Mouse (Mus musculus): Measurements from ENCODE around the gene Nav2. TPM values are rescaled to one million over a fixed set of nuclear protein-coding genes. Genes with fewer than 3 reads are reported as not detected.

Gene Nav2
- polyA plus RNA-seq, 1 experiment from 2014 or later = 10.1 TPM

DNA sequence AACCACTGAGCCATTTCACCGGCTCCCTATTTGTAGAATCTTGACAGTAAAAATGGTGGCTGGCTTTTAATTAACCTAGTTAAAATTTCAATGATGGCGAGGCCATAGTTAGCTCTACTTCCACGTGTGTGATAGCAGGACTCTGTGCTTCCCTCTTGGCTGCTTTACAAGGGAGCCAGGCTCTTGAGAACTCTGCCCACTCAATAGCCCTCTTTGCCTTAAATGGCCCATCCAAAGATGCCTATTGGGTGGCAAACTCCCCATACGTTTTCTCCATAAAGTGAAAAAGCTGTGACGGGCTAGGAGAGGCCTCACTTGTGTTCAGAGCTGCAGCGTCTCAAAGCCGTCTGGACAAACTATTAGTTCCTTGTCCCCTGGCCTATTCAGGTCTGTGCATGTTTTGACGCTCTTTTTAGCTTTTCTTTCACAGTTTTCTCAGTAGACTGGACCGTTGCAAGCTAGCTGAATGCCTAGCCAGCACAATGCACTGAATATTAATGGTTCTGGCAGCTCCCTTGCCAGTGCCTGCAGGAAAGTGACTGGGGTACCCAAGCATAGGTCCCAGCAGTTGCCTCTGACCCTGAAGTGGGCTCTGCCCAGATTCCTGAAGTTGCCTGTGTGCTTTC lies 453.1 kb downstream of the Nav2 start:
- H3K9me3 ChIP-seq (replicated peaks; ENCODE audit: low read length) = no peaks in the 10 kb centered on the region
- 69% methylated on average over 9 of the region's 9 CpGs for WGBS
- H3K27ac ChIP-seq = no peak overlapping the region
- no peaks in the 10 kb centered on the region for H3K36me3 ChIP-seq (ENCODE audit: insufficient read depth, low read length)
- DNase-seq (ENCODE audit: low spot score) = no peak
- no peaks in the 10 kb centered on the region for H3K4me1 ChIP-seq (replicated peaks; ENCODE audit: insufficient read depth, low read length)
- no peak for ATAC-seq (replicated peaks; ENCODE audit: low FRiP score, low read depth)
- no peak overlapping the region for H3K9ac ChIP-seq (ENCODE audit: low read depth, low read length)
- no peak overlapping the region for H3K4me3 ChIP-seq (replicated peaks; ENCODE audit: low read depth, low read length)
- no peaks in the 10 kb centered on the region for H3K27me3 ChIP-seq (ENCODE audit: insufficient read depth, low read length)
- no peak for TF ChIP-seq CTCF (IDR thresholded peaks at IDR 0.05; ENCODE audit: low read depth)
- no peak overlapping the region for H3K4me2 ChIP-seq (ENCODE audit: low read length)

DNA sequence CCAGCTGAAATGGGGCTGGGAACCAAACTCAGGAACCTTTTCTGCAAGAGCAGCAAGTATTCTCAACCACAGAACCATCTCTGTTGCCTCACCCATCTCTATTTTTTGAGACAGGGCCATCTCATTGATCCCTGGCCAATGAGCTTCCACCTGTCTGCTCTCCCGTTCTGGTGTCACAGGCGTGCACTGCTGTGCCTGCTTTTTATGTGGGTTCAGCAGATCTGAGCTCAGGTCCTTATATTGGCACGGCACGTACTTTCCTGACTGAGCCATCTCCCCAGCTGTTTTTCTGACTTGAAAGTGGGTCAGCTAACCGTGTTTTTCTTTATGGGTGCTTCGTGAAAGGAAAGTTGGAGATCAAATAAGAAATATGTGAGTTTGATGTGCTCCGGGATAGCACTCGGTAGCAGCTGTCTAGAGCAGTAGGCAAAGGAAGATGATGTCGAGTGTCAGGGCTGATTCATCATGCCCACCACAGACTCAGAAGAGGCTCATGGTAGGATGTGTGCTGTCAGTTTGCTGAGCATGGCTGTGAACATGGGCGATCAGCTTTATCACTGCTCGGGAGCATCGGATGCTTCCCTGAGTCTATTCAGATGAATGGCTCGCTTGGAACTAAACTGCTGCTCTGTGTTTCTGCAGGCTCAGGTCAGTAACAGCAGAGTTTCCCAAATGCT lies 456.1 kb downstream of the Nav2 start:
- Histone ChIP-seq H3K4me1 (replicated peaks; ENCODE audit: insufficient read depth, low read length) (no peaks in the 10 kb centered on the region), H3K27me3 (ENCODE audit: insufficient read depth, low read length) (no peaks in the 10 kb centered on the region), H3K9me3 (replicated peaks; ENCODE audit: low read length) (no peaks in the 10 kb centered on the region), H3K27ac (no peak overlapping the region), H3K9ac (ENCODE audit: low read depth, low read length) (no peak overlapping the region), H3K36me3 (ENCODE audit: insufficient read depth, low read length) (no peaks in the 10 kb centered on the region), H3K4me2 (ENCODE audit: low read length) (no peak overlapping the region), H3K4me3 (replicated peaks; ENCODE audit: low read depth, low read length) (no peak overlapping the region)
- DNase-seq (ENCODE audit: low spot score) = no peak
- no peak for ATAC-seq (replicated peaks; ENCODE audit: low FRiP score, low read depth)
- TF ChIP-seq CTCF (IDR thresholded peaks at IDR 0.05; ENCODE audit: low read depth) = no peak
- WGBS = 89% methylated on average over 13 of the region's 13 CpGs

DNA sequence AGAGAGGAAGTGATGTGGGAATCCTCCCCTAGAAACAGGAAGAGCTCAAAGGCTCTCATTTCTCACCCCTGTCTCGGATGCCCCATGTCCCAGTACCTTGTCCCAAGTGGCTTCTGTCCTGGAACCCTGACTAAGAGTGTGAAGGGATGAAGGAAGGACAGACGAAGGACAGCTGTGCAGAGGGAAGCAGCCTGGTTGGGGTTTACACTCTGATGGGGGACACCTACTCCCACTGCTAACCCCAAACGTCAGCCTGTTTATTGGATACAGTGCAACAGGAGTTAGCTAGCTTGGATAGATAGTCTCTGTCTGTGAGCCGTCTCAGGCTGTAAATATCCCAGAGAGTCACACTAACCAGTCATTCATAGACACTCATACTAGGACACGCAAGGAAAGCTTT lies 460.1 kb downstream of the Nav2 start:
- DNase-seq (ENCODE audit: low spot score) (peak; percentile 31), ATAC-seq (replicated peaks; ENCODE audit: low FRiP score, low read depth) (no peak; the same call in 1 of the 2 replicates)
- no peak for TF ChIP-seq CTCF (IDR thresholded peaks at IDR 0.05; ENCODE audit: low read depth)
- no peaks in the 10 kb centered on the region for H3K27me3 ChIP-seq (ENCODE audit: insufficient read depth, low read length)
- no peaks in the 10 kb centered on the region for H3K9me3 ChIP-seq (replicated peaks; ENCODE audit: low read length)
- no peaks in the 10 kb centered on the region for H3K36me3 ChIP-seq (ENCODE audit: insufficient read depth, low read length)
- no peak overlapping the region for H3K9ac ChIP-seq (ENCODE audit: low read depth, low read length)
- H3K4me1 ChIP-seq (replicated peaks; ENCODE audit: insufficient read depth, low read length) = no peaks in the 10 kb centered on the region
- H3K4me3 ChIP-seq (replicated peaks; ENCODE audit: low read depth, low read length) = no peak overlapping the region
- H3K27ac ChIP-seq = 0 out of 2 replicates have a peak overlapping the region, but pooled peaks have one; percentile 5
- WGBS = 38% methylated on average over 5 of the region's 5 CpGs
- no peak overlapping the region for H3K4me2 ChIP-seq (ENCODE audit: low read length)

- TF ChIP-seq CTCF (IDR thresholded peaks at IDR 0.05; ENCODE audit: low read depth) = no peak
- H3K36me3 ChIP-seq (ENCODE audit: insufficient read depth, low read length) = no peaks in the 10 kb centered on the region
- 57% methylated on average over 3 of the region's 3 CpGs for WGBS
- H3K27ac ChIP-seq = no peak overlapping the region
- ATAC-seq (replicated peaks; ENCODE audit: low FRiP score, low read depth) (no peak; the same call in 1 of the 2 replicates), DNase-seq (ENCODE audit: low spot score) (no peak)
- no peak overlapping the region for H3K4me2 ChIP-seq (ENCODE audit: low read length)
- no peaks in the 10 kb centered on the region for H3K4me1 ChIP-seq (replicated peaks; ENCODE audit: insufficient read depth, low read length)
- H3K4me3 ChIP-seq (replicated peaks; ENCODE audit: low read depth, low read length) = no peak overlapping the region
- no peaks in the 10 kb centered on the region for H3K9me3 ChIP-seq (replicated peaks; ENCODE audit: low read length)
- H3K9ac ChIP-seq (ENCODE audit: low read depth, low read length) = no peak overlapping the region
- H3K27me3 ChIP-seq (ENCODE audit: insufficient read depth, low read length) = no peaks in the 10 kb centered on the region
These were observed 460.5 kb downstream of the Nav2 start for GRCm38 (mm10) chr7:49369006-49369405.

DNA sequence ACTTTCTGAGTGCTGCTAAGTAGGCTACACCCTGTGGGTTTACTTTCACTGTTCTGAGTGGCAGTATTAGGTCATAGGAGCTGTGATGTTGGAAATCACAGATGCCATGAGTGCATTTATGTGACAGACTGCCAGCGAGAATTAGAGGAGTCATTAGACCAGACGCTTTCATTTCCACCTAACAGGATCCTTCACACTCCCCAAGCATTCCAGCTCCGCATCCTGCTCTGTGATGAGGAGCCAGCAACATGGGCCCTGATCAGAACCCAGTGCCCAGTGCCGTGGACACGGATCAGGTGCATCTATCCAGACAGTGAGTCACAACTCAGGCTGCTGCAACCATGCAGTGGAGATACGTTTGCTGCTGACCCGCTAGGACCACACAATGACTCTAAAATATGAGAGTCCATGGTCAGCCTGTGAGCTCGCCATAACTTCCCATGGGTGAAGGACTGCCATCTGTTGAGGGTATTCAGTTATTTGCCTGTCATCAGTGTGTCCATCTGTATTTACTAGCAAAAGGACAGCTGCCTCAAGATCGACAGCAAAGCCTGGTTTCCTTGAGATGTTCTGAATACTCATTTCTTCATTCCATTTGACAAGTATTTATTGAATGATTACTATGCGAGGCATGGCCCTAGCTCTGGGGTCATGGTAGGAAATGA lies 461.4 kb downstream of the Nav2 start:
- Histone ChIP-seq H3K27me3 (ENCODE audit: insufficient read depth, low read length) (no peaks in the 10 kb centered on the region), H3K36me3 (ENCODE audit: insufficient read depth, low read length) (no peaks in the 10 kb centered on the region), H3K4me2 (ENCODE audit: low read length) (no peak overlapping the region), H3K4me1 (replicated peaks; ENCODE audit: insufficient read depth, low read length) (no peaks in the 10 kb centered on the region), H3K27ac (no peak overlapping the region), H3K4me3 (replicated peaks; ENCODE audit: low read depth, low read length) (no peak overlapping the region), H3K9me3 (replicated peaks; ENCODE audit: low read length) (no peaks in the 10 kb centered on the region), H3K9ac (ENCODE audit: low read depth, low read length) (no peak overlapping the region)
- 86% methylated on average over 10 of the region's 10 CpGs for WGBS
- TF ChIP-seq CTCF (IDR thresholded peaks at IDR 0.05; ENCODE audit: low read depth) = no peak
- DNase-seq (ENCODE audit: low spot score) (no peak), ATAC-seq (replicated peaks; ENCODE audit: low FRiP score, low read depth) (no peak)

GRCm38 (mm10) chr7:49371345-49371744 lies 462.8 kb downstream of the Nav2 start:
- Histone ChIP-seq H3K9ac (ENCODE audit: low read depth, low read length) (no peak overlapping the region), H3K4me3 (replicated peaks; ENCODE audit: low read depth, low read length) (no peak overlapping the region), H3K27ac (no peak overlapping the region), H3K9me3 (replicated peaks; ENCODE audit: low read length) (no peaks in the 10 kb centered on the region), H3K4me1 (replicated peaks; ENCODE audit: insufficient read depth, low read length) (no peaks in the 10 kb centered on the region), H3K4me2 (ENCODE audit: low read length) (no peak overlapping the region), H3K27me3 (ENCODE audit: insufficient read depth, low read length) (no peaks in the 10 kb centered on the region), H3K36me3 (ENCODE audit: insufficient read depth, low read length) (no peaks in the 10 kb centered on the region)
- DNase-seq (ENCODE audit: low spot score) (no peak), ATAC-seq (replicated peaks; ENCODE audit: low FRiP score, low read depth) (no peak)
- TF ChIP-seq CTCF (IDR thresholded peaks at IDR 0.05; ENCODE audit: low read depth) = no peak
- WGBS = 98% methylated on average over 2 of the region's 2 CpGs
